Mouse (Mus musculus) central nervous system, embryonic 11.5 days (tissue): ENCODE results near the gene Nedd1. TPM values are rescaled to one million over a fixed set of nuclear protein-coding genes. Genes with fewer than 3 reads are reported as not detected.

ENCODE experiments used
- polyA plus RNA-seq: library from polyadenylated mRNA; depleted of rRNA; stranded (reverse); fragments of >200 nt; gene quantifications from 2 replicates; pipeline ENCODE4 v1.2.3, GENCODE M21; 2012; rRNA removed

Gene Nedd1
- polyA plus RNA-seq: 19.9 and 29.6 TPM in 2 replicates

DNA sequence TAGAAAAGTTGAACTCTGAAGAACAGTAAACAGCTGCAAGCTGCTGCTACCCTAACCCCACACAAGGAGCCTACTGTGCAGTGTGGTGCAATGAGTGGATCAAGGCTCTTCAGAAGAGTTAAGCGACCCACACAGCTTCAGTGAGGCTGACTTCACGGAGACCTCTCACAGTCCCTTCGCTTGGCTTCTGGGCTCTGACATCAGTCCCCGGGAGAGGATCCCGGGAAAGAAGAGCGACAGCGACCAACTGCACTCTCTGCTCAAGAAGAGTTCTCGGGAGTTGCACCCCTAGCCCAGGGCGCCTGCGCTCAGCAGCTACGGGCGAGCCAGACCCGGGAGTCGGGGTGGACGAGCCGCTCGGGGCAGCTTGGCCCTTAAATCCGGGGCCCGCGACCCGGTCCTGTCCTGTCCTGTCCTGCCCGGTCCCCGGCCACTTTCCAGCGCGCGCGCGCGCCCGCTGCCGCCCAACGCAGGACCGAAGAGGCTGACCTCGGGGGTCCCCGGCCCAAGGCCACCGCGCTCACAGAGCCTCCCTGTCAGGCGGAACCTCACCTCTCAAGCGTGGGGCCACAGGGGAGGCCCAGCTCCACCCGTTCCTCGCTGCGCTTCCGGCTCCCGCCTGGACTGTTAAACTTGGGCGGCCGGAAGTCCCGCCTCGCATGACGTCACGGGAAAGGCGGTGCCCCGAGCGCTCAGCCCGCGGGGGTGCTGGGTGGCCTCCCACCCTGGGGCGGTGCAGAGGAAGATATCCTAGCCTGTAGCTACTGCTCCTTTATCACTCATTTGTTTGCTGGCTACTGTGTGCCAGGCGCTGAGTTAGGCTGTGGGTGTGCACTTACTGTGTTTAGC is at the start of gene Nedd1:
Gene Nedd1 (minus strand): TSS at position 650 of the 849 bp plus-strand sequence.

